Mouse (Mus musculus) gastrocnemius, adult 8-10 months (tissue): ENCODE results near the gene Phlda3. TPM values are rescaled to one million over a fixed set of nuclear protein-coding genes. Genes with fewer than 3 reads are reported as not detected.
A peak's percentile ranks its signal among the peaks of the same experiment; 100 is the strongest.

ENCODE experiments used
- DNase-seq, 2 experiments: peaks; one replicate each; pipeline ENCODE4 v3.0.0; 2022; ENCODE audit warnings: low spot score in 2 of 2
- total RNA-seq, 4 experiments: library from RNA; stranded (reverse); gene quantifications; 2 replicates each; pipeline ENCODE4 v1.2.4; 2022

Gene Phlda3
- total RNA-seq, 4 experiments from 2014 or later = 131 to 182 (median 168) TPM

DNA sequence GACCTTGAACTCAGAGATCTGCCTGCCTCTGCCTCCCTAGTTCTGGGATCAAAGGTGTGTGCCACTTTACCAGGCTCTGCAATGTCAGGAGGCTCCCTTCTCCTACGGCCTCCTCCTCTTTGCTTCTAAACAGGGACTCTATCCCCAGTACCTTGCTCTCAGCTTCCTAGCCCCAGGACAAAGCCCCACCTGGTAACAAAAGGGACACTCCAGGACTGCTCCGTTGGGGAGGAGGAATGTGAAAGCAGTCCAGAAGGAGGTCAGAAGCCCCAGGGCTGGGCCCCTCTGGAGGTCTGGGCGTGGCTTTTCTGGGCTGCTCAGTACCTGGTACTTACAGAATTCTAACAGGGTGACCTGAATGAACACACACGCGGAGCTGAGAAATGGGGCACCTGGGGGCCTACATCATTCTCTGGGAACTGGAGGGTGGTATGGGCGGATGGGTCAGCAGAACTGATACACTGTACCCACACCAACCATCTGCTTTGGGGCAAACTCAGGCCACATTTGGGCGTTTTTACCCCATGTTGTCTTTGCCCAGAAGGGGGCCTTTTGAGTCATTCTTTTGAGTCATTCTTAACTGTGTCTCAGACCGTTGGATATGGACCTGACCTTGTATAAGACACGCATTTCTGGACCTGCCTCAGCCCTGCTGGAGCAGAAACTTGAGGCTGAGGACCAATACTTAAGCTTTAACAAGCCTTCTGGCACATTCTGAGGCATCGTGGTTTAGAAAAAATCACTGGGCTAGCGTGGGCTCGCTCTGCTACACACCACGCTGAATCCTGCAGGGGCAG lies 26.4 kb downstream of the Phlda3 start:
- no peak for DNase-seq

DNA sequence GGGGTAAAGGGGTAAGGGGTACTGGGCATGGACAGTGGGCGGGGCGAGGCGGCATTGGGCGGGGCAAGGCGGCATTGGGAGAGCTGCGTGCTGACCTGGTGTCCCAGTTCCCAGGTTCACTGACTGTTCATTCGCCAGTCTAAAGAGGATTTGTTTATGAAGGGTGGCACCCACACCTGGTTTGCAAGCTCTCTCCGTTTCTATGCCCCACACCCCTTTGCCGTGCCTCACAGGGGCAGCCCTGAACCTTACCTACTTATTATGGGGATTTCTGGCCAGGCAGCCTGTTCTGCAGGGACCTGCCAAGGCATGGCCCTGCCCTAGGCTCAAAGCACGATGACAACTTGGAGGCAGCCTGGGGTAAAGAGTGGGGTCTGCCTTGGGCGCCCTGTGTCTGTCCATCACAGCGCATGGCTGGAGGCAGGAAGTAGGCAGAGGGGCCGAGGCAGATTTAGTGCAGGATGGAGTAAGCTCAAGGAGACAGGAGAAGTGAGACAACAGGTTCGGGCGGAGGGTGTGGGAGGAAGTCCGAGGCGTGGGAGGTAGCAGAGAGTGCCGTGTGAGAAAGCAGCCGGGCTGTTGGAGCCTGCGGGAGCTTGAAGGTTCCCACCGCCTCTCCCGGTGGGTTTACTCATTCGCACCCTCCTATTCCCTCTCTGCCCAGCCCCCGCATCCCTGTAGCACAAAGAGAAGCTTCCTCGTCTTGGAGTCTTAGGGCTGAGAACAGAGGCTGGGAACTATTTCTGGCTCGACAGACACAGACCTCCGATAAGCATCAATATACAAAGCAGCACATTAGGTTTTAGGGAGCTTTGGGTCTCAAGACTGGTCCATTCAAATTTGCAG lies 27.7 kb downstream of the Phlda3 start:
- no peak for DNase-seq

DNA sequence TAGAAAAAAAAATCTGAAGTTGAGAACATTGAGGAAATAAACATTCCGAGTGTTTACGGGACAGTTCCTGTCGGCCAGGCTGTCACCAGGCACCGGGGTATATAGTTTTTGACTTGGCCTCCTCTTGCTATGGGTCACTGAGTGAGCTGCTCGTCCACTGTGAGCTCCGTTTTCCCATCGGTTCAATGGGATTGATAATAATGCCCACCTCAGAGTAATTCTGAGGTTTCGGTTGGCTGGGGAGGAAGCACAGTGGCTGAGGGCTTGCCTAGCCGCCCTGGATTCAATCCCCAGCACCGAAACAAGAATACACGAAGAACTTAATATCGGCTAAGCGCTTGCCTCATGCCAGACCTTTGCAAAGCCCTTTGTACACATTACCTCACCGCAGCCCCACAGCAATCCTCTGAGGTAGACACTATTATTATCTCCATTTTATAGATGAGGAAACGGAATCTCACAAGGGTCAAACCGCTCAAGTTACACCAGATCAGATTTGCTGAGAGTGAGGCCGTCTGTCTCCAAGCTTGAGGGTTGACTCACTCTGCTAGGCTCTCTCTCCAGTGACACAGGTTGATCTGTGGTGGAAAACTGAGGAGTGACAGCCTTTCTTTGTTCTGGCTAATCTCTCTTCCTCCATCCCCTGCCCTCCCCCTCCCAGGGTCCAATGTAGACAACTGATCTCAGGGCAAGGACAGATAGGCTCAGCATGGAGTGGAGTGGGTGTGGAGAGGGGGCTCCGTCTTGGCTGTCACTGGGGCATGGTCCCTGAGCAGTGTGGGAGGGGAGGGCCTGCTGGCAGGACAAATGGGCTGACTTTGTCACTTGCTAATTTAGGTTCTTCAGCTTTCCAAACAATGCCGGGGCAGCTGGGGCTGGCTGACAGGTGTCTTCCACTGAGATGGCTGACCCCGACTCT lies 28.6 kb downstream of the Phlda3 start:
- DNase-seq = no peak

DNA sequence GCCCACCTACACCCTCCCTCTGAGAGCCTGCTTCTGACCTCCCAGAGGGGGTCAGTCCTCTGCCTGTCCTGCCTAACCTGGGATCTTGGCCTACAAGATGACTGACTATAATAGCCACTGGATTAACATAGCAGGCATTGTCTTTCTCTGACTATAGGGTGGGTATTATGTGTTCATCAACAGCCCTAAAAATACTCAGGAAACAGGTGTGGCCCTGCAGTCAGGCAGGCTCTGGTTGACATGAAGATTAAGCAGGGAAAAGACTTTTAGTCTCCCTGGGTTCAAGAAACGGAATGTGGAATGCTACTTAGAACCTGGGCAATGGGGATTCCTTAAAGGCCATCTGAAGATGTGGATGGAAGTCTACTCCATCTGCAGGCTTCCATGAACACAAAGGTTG lies 32.6 kb downstream of the Phlda3 start:
- no peak for DNase-seq

DNA sequence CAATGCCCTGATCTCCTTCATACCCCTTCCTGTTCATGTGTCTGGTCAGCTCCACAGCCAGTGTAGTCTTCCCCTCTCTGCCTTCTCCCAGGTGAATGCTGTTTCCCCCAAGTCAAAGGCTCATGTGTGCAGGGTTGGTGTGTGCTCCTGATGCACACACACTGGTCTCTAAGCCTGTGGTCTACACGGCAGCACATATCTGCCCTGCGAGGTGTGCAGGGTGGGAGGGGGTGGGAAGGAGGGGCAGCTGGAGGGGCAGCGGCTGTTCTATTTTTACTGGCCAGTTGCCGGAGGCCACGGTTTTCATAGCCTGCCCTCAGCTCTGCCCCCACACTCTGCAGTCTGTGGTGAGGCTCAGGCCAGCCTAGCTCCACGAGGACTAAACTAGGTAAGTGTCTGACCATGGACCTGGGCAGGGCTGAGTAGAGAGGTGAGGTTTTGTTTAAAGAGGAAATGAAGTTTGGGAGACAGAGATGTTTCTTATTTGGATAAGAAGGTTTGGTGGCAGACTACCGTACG lies 33.2 kb downstream of the Phlda3 start:
- no peak for DNase-seq

DNA sequence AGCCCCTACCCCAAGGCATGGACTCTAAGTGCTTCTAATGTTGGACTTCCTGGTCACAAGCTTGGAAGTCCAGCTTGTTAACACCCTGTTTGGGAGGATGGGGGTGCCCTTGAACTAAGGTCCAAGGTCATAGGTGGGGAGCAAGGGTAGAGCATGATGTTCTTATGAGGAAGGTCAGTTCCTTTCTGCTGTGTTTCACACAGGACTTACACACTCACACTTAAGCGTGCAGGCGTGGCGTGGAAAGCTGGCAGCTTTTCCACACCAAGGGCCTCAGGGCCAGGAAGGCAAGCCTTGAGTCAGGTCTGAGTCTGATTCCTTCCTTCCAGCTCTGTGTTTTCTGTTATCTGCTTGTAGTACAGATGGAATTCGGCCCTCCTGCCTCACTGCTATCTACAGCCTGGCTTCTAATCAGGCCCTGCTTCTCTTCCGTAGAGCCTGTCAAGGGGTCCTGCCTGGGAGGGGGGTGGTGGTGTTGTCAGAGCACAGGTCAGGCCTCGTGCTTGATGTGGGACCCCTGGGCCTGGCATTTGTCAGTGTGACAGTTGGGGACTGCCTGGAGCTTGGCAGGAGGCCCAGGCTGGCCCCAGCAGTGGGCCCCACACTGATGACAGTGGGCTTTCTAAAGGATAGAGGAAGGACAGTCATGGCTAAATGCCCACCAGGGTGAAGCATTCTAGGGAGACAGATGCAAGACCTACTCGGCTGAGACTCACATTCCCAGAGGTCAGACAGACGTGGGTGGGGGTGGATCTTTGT lies 34.5 kb downstream of the Phlda3 start:
- no peak for DNase-seq

DNA sequence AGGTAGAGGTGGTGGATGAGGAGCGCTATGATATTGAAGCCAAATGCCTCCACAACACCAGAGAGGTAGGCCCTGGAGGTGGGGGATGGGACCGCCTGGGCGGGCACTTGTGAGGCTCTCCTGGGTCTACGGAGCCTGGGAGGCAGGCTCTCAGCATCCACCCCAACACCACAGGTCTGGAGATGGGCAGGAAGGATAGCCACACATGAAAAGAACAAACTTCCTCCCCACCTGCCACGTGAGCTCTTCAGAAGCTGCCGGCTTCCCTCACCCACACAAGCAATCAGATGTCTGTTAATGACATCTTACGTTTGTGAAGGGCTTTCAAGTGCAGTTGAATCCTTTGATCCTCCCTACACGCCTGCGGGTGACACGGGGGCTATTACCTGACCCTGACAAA lies 41.6 kb downstream of the Phlda3 start:
- no peak for DNase-seq

DNA sequence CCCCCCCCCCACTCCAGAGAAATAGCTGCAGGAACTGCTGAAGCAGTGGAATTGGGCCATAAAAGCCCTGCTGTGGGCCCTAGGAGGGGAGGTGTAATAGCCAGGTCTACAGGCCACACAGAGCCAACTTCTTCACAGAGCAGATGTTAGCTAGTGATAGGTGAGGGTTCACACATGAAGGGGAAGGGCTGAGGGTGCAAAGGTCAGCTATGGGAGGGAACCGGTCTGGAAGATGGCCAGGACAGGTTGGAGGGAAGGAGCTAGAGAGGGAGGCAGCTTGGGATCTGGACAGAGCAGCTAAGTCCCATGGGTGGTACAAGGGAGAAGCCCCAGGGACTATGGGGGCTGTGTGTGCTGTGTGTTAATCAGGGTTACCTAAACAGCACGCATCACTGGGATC lies 44.3 kb downstream of the Phlda3 start:
- DNase-seq = no peak

DNA sequence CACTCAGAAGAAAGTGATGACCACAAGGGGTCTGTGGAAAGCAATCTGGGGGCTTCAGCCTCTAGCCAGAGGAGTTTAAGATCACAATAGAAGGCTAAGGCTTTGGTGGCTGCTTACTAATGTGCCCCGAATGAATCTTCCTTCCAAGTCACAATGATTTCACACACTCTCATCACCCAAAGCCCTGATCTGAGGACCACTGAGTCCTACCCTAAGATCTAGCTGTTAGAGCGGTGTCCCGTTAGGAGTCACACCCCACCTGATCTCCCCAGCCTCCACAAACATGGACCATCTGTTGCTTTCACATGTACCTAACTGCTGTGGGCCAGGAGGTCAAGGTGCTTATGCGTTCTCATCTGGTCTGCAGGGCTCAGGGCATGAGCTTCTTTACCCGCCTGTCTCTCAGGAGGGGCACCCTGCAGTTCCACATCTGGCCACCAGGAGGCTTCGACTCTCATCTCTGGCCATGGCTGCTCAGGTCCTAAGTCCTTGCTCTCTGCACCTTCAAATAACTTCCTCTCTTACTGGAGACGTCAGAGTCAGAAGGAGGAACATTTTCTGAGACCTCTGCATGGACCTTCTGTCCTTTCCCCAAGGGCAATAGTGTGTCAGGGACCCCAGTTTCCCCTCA lies 45.2 kb downstream of the Phlda3 start:
- DNase-seq = peak; percentile 59 to 67

DNA sequence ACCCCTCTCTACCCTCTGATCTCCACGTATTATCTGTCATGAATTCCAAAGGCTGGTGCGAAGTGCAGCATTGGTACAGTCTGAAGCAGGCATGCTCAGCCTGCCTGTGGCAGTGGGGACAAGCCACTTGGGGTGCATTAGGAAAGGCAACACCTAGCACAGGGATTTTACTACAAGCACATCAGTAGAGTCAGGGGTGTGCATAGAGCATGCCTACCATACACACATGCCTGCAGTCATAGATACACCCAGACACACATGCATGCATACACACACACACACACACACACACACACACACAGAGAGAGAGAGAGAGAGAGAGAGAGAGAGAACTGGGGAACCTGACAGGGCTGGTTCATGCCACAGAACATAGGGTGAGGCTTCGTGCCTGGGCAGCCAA lies 46.3 kb downstream of the Phlda3 start:
- no peak for DNase-seq

DNA sequence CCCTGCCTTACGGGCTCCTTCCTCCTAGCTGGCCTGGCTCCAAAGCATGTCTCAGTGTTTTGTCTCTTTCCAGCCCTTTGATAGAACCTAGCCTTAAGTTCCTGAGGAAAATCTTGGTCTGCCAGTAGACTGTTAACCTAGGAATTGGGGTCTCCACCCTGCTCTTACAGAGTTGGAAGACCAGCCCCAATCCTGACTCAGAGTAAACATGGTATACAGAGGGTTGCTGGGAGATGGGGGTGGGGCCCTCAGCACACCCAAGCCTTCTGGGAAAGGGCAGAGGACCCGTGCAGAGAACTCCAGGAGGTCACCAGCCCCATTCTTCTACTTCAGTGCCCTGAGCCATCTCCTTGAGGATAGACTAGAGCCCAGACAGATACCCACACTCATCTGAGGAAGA lies 46.7 kb downstream of the Phlda3 start:
- no peak for DNase-seq

DNA sequence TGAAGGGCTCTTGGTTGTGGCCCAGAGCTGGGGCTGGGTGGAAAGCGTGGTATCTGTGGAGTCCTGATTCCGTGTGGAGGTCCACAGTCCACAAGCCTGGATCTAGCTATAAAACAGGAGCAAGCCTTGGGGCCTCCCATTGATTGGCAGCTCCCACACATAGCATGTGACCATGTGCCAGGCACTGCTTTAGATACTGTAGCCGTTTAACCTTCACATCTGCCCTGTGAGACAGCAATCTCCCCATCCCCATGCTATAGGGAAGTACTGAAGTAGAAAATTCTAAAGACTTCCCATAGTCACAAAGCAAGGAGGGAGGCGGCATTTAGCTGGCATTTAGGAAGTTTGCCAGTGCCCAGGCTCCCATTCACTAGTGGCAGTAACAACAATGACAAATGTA lies 47.2 kb downstream of the Phlda3 start:
- DNase-seq = no peak

DNA sequence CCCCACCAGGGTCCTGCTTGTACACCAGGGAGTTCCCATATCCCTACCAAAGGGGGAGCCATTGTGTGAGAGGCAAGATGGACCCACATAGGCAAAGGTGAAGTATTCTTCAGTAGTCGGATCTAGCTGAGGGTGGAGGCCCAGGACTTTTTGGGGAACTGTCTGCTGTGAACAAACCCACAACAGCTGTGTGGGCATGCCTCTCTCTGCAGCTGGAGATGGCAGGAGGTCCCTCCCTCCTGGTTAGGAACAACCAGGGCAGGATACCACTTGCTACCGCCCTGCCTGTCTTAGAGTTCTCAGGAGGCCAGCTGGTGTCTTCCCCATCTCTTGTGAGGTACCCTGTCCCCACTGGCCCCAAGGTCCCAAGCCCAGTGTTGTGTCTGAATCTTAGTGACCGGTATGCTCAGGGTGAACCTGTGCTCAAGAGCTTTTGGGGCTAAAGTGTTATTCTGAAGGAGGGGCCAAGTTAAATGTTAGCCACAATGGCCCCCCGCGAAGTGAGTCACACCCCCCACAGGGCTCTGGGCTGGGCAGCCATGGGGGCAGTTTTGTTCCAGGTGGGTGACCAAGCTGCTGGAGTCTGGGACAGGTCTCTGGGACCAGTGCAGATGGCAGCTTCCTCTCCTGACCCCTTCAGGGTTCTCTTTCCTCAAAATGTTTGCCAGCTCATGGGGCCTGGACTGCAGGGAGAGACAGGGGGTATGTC lies 47.9 kb downstream of the Phlda3 start:
- DNase-seq = no peak

DNA sequence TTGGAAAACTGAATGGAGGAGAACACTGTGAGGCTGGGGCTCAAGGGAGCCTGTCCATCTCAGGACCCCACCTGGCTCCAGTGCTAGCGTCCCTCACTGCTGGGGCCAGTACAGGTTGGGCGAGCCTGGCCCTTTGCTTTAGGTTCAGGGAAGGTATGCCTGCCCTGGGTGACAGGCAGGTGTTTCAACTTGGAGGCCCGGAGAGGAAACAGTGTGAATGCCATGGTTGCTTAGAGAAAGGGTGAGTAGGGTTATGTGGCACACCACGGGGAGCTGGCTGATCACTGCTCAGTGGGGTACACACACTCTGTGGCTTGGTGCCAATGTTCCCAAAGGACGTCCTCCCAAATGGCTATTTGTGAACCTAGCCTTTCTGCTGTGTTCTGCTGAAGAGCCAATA lies 48.6 kb downstream of the Phlda3 start:
- no peak for DNase-seq

DNA sequence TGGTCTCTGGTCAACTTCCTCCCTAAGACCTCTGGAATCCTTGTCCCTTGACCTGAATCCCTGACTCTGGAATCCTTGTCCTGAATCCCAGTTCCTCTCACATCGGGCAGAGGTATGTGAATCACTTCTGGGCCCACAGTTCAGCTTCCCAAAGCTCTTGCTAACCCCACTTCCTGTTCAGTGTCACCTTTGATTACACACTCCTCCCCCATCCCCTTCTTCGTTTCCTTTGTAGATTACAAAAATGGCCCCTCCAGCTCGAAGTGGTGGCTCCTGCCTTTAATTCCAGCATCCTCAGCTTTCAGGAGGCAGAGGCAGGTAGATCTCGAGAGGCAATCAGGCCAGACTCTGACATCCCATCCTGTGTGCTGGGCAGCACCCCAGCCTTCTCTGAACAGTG lies 51.7 kb downstream of the Phlda3 start:
- no peak for DNase-seq

DNA sequence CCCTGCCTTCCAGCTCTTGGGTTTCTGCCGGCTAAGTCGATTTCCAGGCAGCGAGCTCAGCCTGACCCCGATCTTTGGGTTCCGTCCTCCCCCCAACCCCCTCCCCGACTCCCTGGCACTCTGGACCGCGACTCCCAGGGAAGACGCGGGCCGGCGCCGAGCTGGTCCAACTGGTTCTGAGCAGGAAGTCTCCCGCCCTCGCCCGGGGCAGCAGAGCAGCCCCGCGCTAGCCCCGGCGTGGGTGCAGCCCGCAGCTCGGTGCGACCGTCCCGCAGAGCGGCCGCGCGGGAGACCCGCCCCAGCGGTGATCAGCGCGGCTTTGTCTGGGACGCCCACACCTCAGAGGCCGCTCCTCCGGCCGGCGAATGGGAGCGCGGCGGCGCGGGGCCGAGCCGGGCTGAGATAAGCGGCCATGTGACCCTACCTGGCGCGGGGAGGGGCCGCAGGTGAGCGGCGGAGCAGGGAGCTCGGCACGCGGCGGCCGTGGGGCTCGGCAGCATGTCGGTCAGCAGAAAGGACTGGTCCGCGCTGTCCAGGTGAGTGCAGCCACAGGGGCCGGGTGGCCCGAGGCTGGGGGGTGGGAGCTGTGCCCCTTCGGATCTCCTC lies 52.7 kb downstream of the Phlda3 start, which contains the start of gene Lad1:
TSS of gene Lad1 (plus strand) at position 118 of the 606 bp plus-strand sequence.
- DNase-seq = no peak
